ENCODE assay signal across 9 mouse cellular contexts in genomic region chr7:112919845-112920244, GRCm38 (mm10). TPM values are rescaled to one million over a fixed set of nuclear protein-coding genes. Genes with fewer than 3 reads are reported as not detected.
DNase-seq lines count a peak whose midpoint lies in the region; ATAC-seq and TF ChIP-seq lines count a peak whose summit lies in the region.
"Had no signal": no experiment of that assay in that cellular context is flagged by ENCODE, and none has a peak within 500 bp of the region (broad histone marks: within the 10 kb centered on the region; RNA-seq: fewer than 3 reads in every experiment).

No protein-coding gene starts in this region.

- peak; percentile 63 for TF ChIP-seq CTCF in ES-Bruce4 (IDR thresholded peaks at IDR 0.05; ENCODE audit: low read depth, low read length)
- peak; percentile 90 for TF ChIP-seq CTCF in stomach, postnatal 0 days (IDR thresholded peaks at IDR 0.05; ENCODE audit: low read depth)

- DNase-seq in heart, adult 8-10 months (ENCODE audit: low spot score) = peak; percentile 36
- DNase-seq in heart, adult 11 months = no peak
- DNase-seq in c-Kit-positive CD71-positive TER-119-positive erythroid progenitor cells, embryonic 14.5 days (ENCODE audit: low spot score) = peak; percentile 12
- DNase-seq in forebrain, embryonic 14.5 days (ENCODE audit: low spot score) = peak; percentile 92
- peak; percentile 69 to 79 for DNase-seq in kidney, postnatal 36 days
- DNase-seq in lung, postnatal 36 days = peak; percentile 63
- DNase-seq in stomach, postnatal 0 days (ENCODE audit: low spot score) = peak; percentile 64

- no peak for TF ChIP-seq EP300 in ES-Bruce4 (IDR thresholded peaks at IDR 0.05; ENCODE audit: insufficient read depth, low read depth, low read length)
- TF ChIP-seq EP300 in stomach, postnatal 0 days (optimal IDR thresholded peaks at IDR 0.05) = no peak

- peak; percentile 53; the same call in 1 of the 2 replicates for ATAC-seq in forebrain, embryonic 14.5 days
- no peak for ATAC-seq in stomach, postnatal 0 days (ENCODE audit: low FRiP score, low TSS enrichment)

- H3K4me2 ChIP-seq in forebrain, embryonic 14.5 days (ENCODE audit: low read length) = no peak overlapping the region
- H3K4me2 ChIP-seq in stomach, postnatal 0 days (replicated peaks; ENCODE audit: low read depth) = no peak overlapping the region
- H3K4me2 ChIP-seq: stomach, embryonic 15.5 days had no signal

- H3K4me1 ChIP-seq in ES-Bruce4 (ENCODE audit: control insufficient read depth, insufficient read depth, low read length) = no peaks in the 10 kb centered on the region
- H3K4me1 ChIP-seq in forebrain, embryonic 14.5 days (ENCODE audit: control insufficient read depth, insufficient read depth, low read length) = peaks cover 3% of the 10 kb centered on the region
- peaks cover 3% of the 10 kb centered on the region; the same call in 1 of the 2 replicates for H3K4me1 ChIP-seq in stomach, postnatal 0 days (replicated peaks; ENCODE audit: control insufficient read depth, insufficient read depth)

- TF ChIP-seq POLR2A in ES-Bruce4 (IDR thresholded peaks at IDR 0.05; ENCODE audit: insufficient read depth, low read length) = no peak

- H3K4me3 ChIP-seq in ES-Bruce4 (ENCODE audit: low read depth, low read length) = no peak overlapping the region
- no peak overlapping the region for H3K4me3 ChIP-seq in forebrain, embryonic 14.5 days (ENCODE audit: low read depth, low read length)
- H3K4me3 ChIP-seq in stomach, postnatal 0 days (ENCODE audit: low read depth, low read length) = no peak overlapping the region
- H3K4me3 ChIP-seq: stomach, embryonic 15.5 days had no signal

- no peaks in the 10 kb centered on the region for H3K36me3 ChIP-seq in ES-Bruce4 (ENCODE audit: control insufficient read depth, insufficient read depth, low read length, poor library complexity, severe bottlenecking)
- H3K36me3 ChIP-seq in forebrain, embryonic 14.5 days (ENCODE audit: control insufficient read depth, insufficient read depth, low read length) = no peaks in the 10 kb centered on the region
- H3K36me3 ChIP-seq in stomach, postnatal 0 days (ENCODE audit: control insufficient read depth, insufficient read depth, low read length) = no peaks in the 10 kb centered on the region
- H3K36me3 ChIP-seq: stomach, embryonic 15.5 days had no signal

- no peak overlapping the region for H3K9ac ChIP-seq in ES-Bruce4 (ENCODE audit: low read depth, poor library complexity, severe bottlenecking)
- H3K9ac ChIP-seq in forebrain, embryonic 14.5 days (ENCODE audit: low read length) = no peak overlapping the region
- no peak overlapping the region for H3K9ac ChIP-seq in stomach, postnatal 0 days (ENCODE audit: low read length)
- H3K9ac ChIP-seq: stomach, embryonic 15.5 days had no signal

- H3K27ac ChIP-seq in ES-Bruce4 (ENCODE audit: insufficient read depth, low read length) = no peak overlapping the region
- no peak overlapping the region for H3K27ac ChIP-seq in forebrain, embryonic 14.5 days (ENCODE audit: low read depth, low read length)
- H3K27ac ChIP-seq in stomach, postnatal 0 days (replicated peaks) = no peak overlapping the region
- H3K27ac ChIP-seq: stomach, embryonic 15.5 days had no signal

- H3K9me3 ChIP-seq in ES-Bruce4 (replicated peaks; ENCODE audit: control insufficient read depth, insufficient read depth, low read length, poor library complexity, severe bottlenecking) = no peaks in the 10 kb centered on the region
- no peaks in the 10 kb centered on the region for H3K9me3 ChIP-seq in forebrain, embryonic 14.5 days (replicated peaks; ENCODE audit: control insufficient read depth, low read length)
- no peaks in the 10 kb centered on the region for H3K9me3 ChIP-seq in stomach, postnatal 0 days (ENCODE audit: control insufficient read depth, low read length)
- H3K9me3 ChIP-seq: stomach, embryonic 15.5 days had no signal

- H3K27me3 ChIP-seq in ES-Bruce4 (ENCODE audit: control insufficient read depth, insufficient read depth, low read length, poor library complexity, severe bottlenecking) = no peaks in the 10 kb centered on the region
- H3K27me3 ChIP-seq in forebrain, embryonic 14.5 days (replicated peaks; ENCODE audit: control insufficient read depth, insufficient read depth, low read length) = 0 out of 2 replicates have a peak, but pooled peaks cover 3% of the 10 kb centered on the region
- no peaks in the 10 kb centered on the region for H3K27me3 ChIP-seq in stomach, postnatal 0 days (ENCODE audit: control insufficient read depth, insufficient read depth, low read length)
- H3K27me3 ChIP-seq: stomach, embryonic 15.5 days had no signal

- WGBS in forebrain, embryonic 14.5 days = 2% methylated on average over 4 of the region's 4 CpGs
- 2% methylated on average over 4 of the region's 4 CpGs for WGBS in stomach, postnatal 0 days

RNA-seq across cellular contexts. Expression of gene Rassf10, which starts 33.9 kb away (rescaled TPM):
- 1 to 10 TPM in 3 of 4 experiments, under 1 TPM in 1; 0.98 to 1.8 (median 1.4) TPM for total RNA-seq in heart, adult 8-10 months (2022)
- polyA plus RNA-seq in ES-Bruce4 (2011; ENCODE audit: insufficient read depth, insufficient read length, low read depth, missing spikeins) = 0.76 and 0.91 TPM in 2 replicates
- polyA plus RNA-seq in forebrain, embryonic 14.5 days (2014; fragmentation: Nextera tagmentation; extraction: Ambion mirVana) = 1.4 and 1.5 TPM in 2 replicates
- 6.8 and 7.7 TPM in 2 replicates for polyA plus RNA-seq in stomach, postnatal 0 days (2015; fragmentation: Nextera tagmentation; extraction: Ambion mirVana)
